Comparison of ENCODE assay signal across 9 mouse cellular contexts in genomic region chr5:110363822-110364545, GRCm38 (mm10). TPM values are rescaled to one million over a fixed set of nuclear protein-coding genes. Genes with fewer than 3 reads are reported as not detected.
DNase-seq lines count a peak whose midpoint lies in the region; ATAC-seq and TF ChIP-seq lines count a peak whose summit lies in the region.
"Had no signal": no experiment of that assay in that cellular context is flagged by ENCODE, and none has a peak within 500 bp of the region (broad histone marks: within the 10 kb centered on the region; RNA-seq: fewer than 3 reads in every experiment).

No protein-coding gene starts in this region.

- DNase-seq in kidney, postnatal 0 days (ENCODE audit: low spot score): peak; percentile 20
- DNase-seq in kidney, adult 2 months: no peak
- peak; percentile 48 for DNase-seq in hindbrain, postnatal 0 days (ENCODE audit: low spot score)
- no peak for DNase-seq in urinary bladder, adult 2 months (ENCODE audit: low spot score)
- DNase-seq in kidney, postnatal 36 days: no peak
- no peak for DNase-seq in natural killer cell, adult 2 months (ENCODE audit: low spot score in 2 of 2)

- H3K27me3 ChIP-seq in kidney, postnatal 0 days (ENCODE audit: insufficient read depth, low read length): no peaks in the 10 kb centered on the region
- H3K27me3 ChIP-seq in kidney, adult 2 months (replicated peaks; ENCODE audit: control insufficient read depth, insufficient read depth, low read length): no peaks in the 10 kb centered on the region
- no peaks in the 10 kb centered on the region for H3K27me3 ChIP-seq in embryonic facial prominence, embryonic 13.5 days
- no peaks in the 10 kb centered on the region for H3K27me3 ChIP-seq in hindbrain, postnatal 0 days (ENCODE audit: insufficient read depth, low read length)
- H3K27me3 ChIP-seq in midbrain, embryonic 16.5 days (ENCODE audit: control insufficient read depth, insufficient read depth, low read depth, low read length): no peaks in the 10 kb centered on the region

- H3K27ac ChIP-seq in kidney, postnatal 0 days: no peak overlapping the region
- no peak overlapping the region for H3K27ac ChIP-seq in kidney, adult 2 months (ENCODE audit: insufficient read depth, low read depth, low read length)
- H3K27ac ChIP-seq in embryonic facial prominence, embryonic 13.5 days: peak overlapping the region; percentile 19; the same call in 1 of the 2 replicates
- H3K27ac ChIP-seq in hindbrain, postnatal 0 days: peak overlapping the region; percentile 48; the same call in 1 of the 2 replicates
- H3K27ac ChIP-seq in midbrain, embryonic 16.5 days (ENCODE audit: low read length): peak overlapping the region; percentile 45; the same call in 1 of the 2 replicates
- H3K27ac ChIP-seq: macrophage had no signal

- TF ChIP-seq CTCF in kidney, postnatal 0 days (IDR thresholded peaks at IDR 0.05; ENCODE audit: low read depth): peak; percentile 16; the same call in 1 of the 2 replicates
- TF ChIP-seq CTCF in kidney, adult 2 months (conservative IDR thresholded peaks at IDR 0.05; ENCODE audit: insufficient read depth, insufficient read length, low read depth, low read length): no peak
- peak; percentile 20; the same call in 1 of the 2 replicates for TF ChIP-seq CTCF in hindbrain, postnatal 0 days (IDR thresholded peaks at IDR 0.05; ENCODE audit: low read depth)

- 47% methylated on average over 11 of the region's 11 CpGs for WGBS in kidney, postnatal 0 days
- whole genome bisulfite sequencing in kidney, adult 2 months: 82% methylated on average over 11 of the region's 11 CpGs
- WGBS in embryonic facial prominence, embryonic 13.5 days: 27% methylated on average over 11 of the region's 11 CpGs
- WGBS in hindbrain, postnatal 0 days: 49% methylated on average over 11 of the region's 11 CpGs
- WGBS in midbrain, embryonic 16.5 days: 34% methylated on average over 10 of the region's 11 CpGs

- H3K9me3 ChIP-seq in kidney, postnatal 0 days (replicated peaks; ENCODE audit: low read length): no peaks in the 10 kb centered on the region
- no peaks in the 10 kb centered on the region for H3K9me3 ChIP-seq in embryonic facial prominence, embryonic 13.5 days
- H3K9me3 ChIP-seq in hindbrain, postnatal 0 days (ENCODE audit: low read length): no peaks in the 10 kb centered on the region
- no peaks in the 10 kb centered on the region for H3K9me3 ChIP-seq in midbrain, embryonic 16.5 days (replicated peaks; ENCODE audit: control insufficient read depth, low read length, poor library complexity, severe bottlenecking)

- no peak for ATAC-seq in kidney, postnatal 0 days (replicated peaks; ENCODE audit: low FRiP score, low read depth)
- ATAC-seq in embryonic facial prominence, embryonic 13.5 days (ENCODE audit: insufficient number of reproducible peaks, insufficient read depth, low FRiP score, low TSS enrichment, low read depth): 0 out of 2 replicates have a peak, but pooled peaks have one; percentile 16
- no peak for ATAC-seq in hindbrain, postnatal 0 days
- ATAC-seq in midbrain, embryonic 16.5 days: no peak

- TF ChIP-seq POLR2A in kidney, adult 2 months (IDR thresholded peaks at IDR 0.05; ENCODE audit: low read depth, low read length): no peak

- H3K4me1 ChIP-seq in kidney, postnatal 0 days (replicated peaks; ENCODE audit: insufficient read depth, low read length): 0 out of 2 replicates have a peak, but pooled peaks cover 3% of the 10 kb centered on the region
- H3K4me1 ChIP-seq in kidney, adult 2 months (ENCODE audit: control insufficient read depth, insufficient read depth, low read length): no peaks in the 10 kb centered on the region
- peaks cover 19% of the 10 kb centered on the region for H3K4me1 ChIP-seq in embryonic facial prominence, embryonic 13.5 days
- no peaks in the 10 kb centered on the region; the same call in 1 of the 2 replicates for H3K4me1 ChIP-seq in hindbrain, postnatal 0 days (ENCODE audit: insufficient read depth, low read length)
- H3K4me1 ChIP-seq in midbrain, embryonic 16.5 days (ENCODE audit: control insufficient read depth, insufficient read depth, low read length): peaks cover 4% of the 10 kb centered on the region; the same call in 1 of the 2 replicates

- peak overlapping the region; percentile 40 for H3K4me3 ChIP-seq in kidney, postnatal 0 days (replicated peaks; ENCODE audit: low read depth, low read length)
- H3K4me3 ChIP-seq in kidney, adult 2 months (ENCODE audit: insufficient read depth, low read depth, low read length): no peak overlapping the region
- peak overlapping the region; percentile 55 for H3K4me3 ChIP-seq in embryonic facial prominence, embryonic 13.5 days
- H3K4me3 ChIP-seq in hindbrain, postnatal 0 days (ENCODE audit: low read length): peak overlapping the region; percentile 45
- peak overlapping the region; percentile 46 for H3K4me3 ChIP-seq in midbrain, embryonic 16.5 days (ENCODE audit: low read depth, low read length)

- H3K36me3 ChIP-seq in kidney, postnatal 0 days (ENCODE audit: insufficient read depth, low read length): 0 out of 2 replicates have a peak, but pooled peaks cover 7% of the 10 kb centered on the region
- H3K36me3 ChIP-seq in kidney, adult 2 months (ENCODE audit: control insufficient read depth, insufficient read depth, low read length): no peaks in the 10 kb centered on the region; the same call in 1 of the 2 replicates
- H3K36me3 ChIP-seq in embryonic facial prominence, embryonic 13.5 days: peaks cover 37% of the 10 kb centered on the region
- H3K36me3 ChIP-seq in hindbrain, postnatal 0 days (ENCODE audit: insufficient read depth, low read length): peaks cover 9% of the 10 kb centered on the region; the same call in 1 of the 2 replicates
- H3K36me3 ChIP-seq in midbrain, embryonic 16.5 days (ENCODE audit: control insufficient read depth, insufficient read depth, low read length): peaks cover 3% of the 10 kb centered on the region

- peak overlapping the region; percentile 64 for H3K4me2 ChIP-seq in kidney, postnatal 0 days (ENCODE audit: low read length)
- peak overlapping the region; percentile 90 for H3K4me2 ChIP-seq in embryonic facial prominence, embryonic 13.5 days
- H3K4me2 ChIP-seq in hindbrain, postnatal 0 days (ENCODE audit: low read depth, low read length): peak overlapping the region; percentile 67
- peak overlapping the region; percentile 82 for H3K4me2 ChIP-seq in midbrain, embryonic 16.5 days (ENCODE audit: low read length)

- H3K9ac ChIP-seq in kidney, postnatal 0 days (ENCODE audit: low read depth, low read length): peak overlapping the region; percentile 49; the same call in 1 of the 2 replicates
- H3K9ac ChIP-seq in embryonic facial prominence, embryonic 13.5 days: peak overlapping the region; percentile 70; the same call in 1 of the 2 replicates
- H3K9ac ChIP-seq in hindbrain, postnatal 0 days (replicated peaks; ENCODE audit: low read length): peak overlapping the region; percentile 57
- peak overlapping the region; percentile 66 for H3K9ac ChIP-seq in midbrain, embryonic 16.5 days (ENCODE audit: low read depth, low read length)

RNA-seq across cellular contexts. Expression of gene Lrcol1, which starts 19.5 kb away (rescaled TPM):
- polyA plus RNA-seq in kidney, postnatal 0 days (2015; fragmentation: Nextera tagmentation; extraction: Ambion mirVana): not detected in 2 replicates
- polyA plus RNA-seq in kidney, adult 2 months (2012; rRNA removed): not detected in 2 replicates
- polyA plus RNA-seq in embryonic facial prominence, embryonic 13.5 days (2015; fragmentation: Nextera tagmentation; extraction: Ambion mirVana): not detected in 2 replicates
- not detected in 2 replicates for total RNA-seq in hindbrain, postnatal 0 days (2014; rRNA removed)
- polyA plus RNA-seq in hindbrain, postnatal 0 days (2015; fragmentation: Nextera tagmentation; extraction: Ambion mirVana): 0.28 TPM in 1 of 2 replicates, not detected in the other
- not detected in 2 replicates for polyA plus RNA-seq in midbrain, embryonic 16.5 days (2015; fragmentation: Nextera tagmentation; extraction: Ambion mirVana)
- polyA plus RNA-seq in urinary bladder, adult 2 months (2012; rRNA removed): not detected in 2 replicates
- polyA plus RNA-seq: macrophage had no signal

RNA-seq across cellular contexts. Expression of gene P2rx2, which starts 21.0 kb away (rescaled TPM):
- polyA plus RNA-seq in kidney, postnatal 0 days (2015; fragmentation: Nextera tagmentation; extraction: Ambion mirVana): 0.57 and 0.64 TPM in 2 replicates
- 0.59 and 0.90 TPM in 2 replicates for polyA plus RNA-seq in kidney, adult 2 months (2012; rRNA removed)
- 2.6 and 3.1 TPM in 2 replicates for polyA plus RNA-seq in embryonic facial prominence, embryonic 13.5 days (2015; fragmentation: Nextera tagmentation; extraction: Ambion mirVana)
- 11.9 and 12.8 TPM in 2 replicates for total RNA-seq in hindbrain, postnatal 0 days (2014; rRNA removed)
- 11.5 and 11.8 TPM in 2 replicates for polyA plus RNA-seq in hindbrain, postnatal 0 days (2015; fragmentation: Nextera tagmentation; extraction: Ambion mirVana)
- 12.5 and 14.1 TPM in 2 replicates for polyA plus RNA-seq in midbrain, embryonic 16.5 days (2015; fragmentation: Nextera tagmentation; extraction: Ambion mirVana)
- polyA plus RNA-seq in urinary bladder, adult 2 months (2012; rRNA removed): 1.7 and 1.8 TPM in 2 replicates
- polyA plus RNA-seq: macrophage had no signal

Comparison
In these comparisons a context has a peak if more than half of its experiments do, and no peak if none do; other contexts are left out.
1. DNase-seq: peak in kidney, postnatal 0 days (single experiment) and hindbrain, postnatal 0 days (single experiment); none in kidney, adult 2 months (single experiment), urinary bladder, adult 2 months (single experiment), kidney, postnatal 36 days (0 of 2) and natural killer cell, adult 2 months (0 of 2).
2. H3K27ac ChIP-seq: peak in embryonic facial prominence, embryonic 13.5 days (single experiment), hindbrain, postnatal 0 days (single experiment) and midbrain, embryonic 16.5 days (single experiment); none in kidney, postnatal 0 days (single experiment) and kidney, adult 2 months (single experiment).
3. Peak in every context shown above with its lines, with median percentiles within 50 percentile points of each other: H3K4me2 ChIP-seq and H3K9ac ChIP-seq.